Mouse (Mus musculus): ENCODE measurements at regions not wholly inside any gene's neighbourhood (a gene's known extent, or its start where the extent isn't known, plus 50 kb on each side); places are given as distances from the start of the nearest gene placed in this dataset.

DNA sequence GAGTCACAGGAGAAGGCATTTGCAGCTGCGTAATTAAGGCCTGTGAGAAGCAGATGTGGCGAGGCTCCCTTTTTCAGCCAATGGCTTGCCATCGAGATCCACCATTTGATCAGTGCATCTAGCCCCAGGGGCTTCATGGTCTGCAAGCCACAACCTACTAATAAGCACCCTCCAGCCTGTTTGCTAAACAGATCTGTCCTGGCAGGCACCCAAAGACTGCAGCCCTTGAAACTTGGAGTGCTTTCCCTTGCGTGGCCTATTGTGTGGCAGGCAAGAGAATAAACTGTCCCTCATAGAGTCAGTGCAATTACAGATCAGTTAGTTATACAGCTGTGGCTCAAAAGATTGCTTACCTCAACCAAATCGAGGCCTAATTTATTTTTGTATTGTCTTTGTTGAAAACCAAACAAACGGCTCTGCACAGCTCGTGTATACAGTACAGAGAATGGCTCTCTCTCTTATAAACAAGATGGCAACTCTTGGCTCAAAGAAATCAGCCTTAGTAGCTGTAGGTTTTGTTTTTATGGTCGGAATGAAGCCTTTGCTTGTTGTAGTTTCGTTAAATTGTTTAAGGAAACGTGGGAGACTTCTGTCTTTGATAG lies 195.9 kb upstream of the Satb2 start:
- no peak for DNase-seq (ENCODE audit: low spot score in 2 of 2)

DNA sequence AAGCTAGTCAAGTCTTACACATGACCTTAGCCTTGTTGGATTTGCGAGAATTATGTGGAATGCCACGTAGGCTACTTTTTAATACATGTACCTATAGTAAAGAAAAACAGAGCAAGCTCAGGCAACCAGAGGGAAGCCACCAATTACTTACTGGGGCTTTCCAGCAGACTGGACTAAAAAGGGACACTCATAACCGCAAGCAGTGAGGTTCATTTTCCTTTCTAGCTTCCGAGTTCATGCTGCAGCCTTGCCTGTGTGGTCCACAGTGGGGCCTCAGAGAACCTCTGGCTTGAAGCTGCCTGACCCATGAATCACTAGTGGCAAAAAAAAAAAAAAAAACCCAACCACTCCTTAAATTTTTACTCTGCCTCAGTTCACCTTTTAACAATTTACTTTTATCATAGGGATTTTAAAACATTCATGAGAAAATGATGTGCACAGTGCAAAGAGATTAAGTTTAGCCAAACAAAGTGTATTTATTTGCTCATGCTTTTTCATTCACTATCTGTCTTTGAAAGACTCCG lies 188.6 kb upstream of the 1700066M21Rik start:
- DNase-seq (ENCODE audit: low spot score in 2 of 2), result no peak

DNA sequence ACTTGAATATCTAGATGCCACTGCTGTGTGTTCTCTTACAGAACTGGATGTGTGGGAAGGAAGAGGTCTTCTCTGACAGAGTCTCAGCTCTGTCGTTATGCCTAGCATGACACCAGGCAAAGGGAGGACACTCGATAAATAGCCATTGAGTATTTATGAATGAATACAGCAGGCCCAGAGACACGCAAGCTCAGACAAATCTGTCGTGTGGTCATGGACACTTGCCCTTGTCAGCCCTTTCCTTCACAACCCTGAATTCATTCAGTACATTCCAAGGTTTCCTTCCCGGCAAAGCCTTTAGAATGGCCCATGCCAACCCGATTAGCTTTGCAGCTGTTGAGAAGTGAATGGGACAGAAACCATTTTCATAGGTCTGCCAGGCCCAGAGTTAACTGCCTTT lies 176.1 kb upstream of the 1700066M21Rik start:
- DNase-seq (ENCODE audit: low spot score in 2 of 2), result no peak

DNA sequence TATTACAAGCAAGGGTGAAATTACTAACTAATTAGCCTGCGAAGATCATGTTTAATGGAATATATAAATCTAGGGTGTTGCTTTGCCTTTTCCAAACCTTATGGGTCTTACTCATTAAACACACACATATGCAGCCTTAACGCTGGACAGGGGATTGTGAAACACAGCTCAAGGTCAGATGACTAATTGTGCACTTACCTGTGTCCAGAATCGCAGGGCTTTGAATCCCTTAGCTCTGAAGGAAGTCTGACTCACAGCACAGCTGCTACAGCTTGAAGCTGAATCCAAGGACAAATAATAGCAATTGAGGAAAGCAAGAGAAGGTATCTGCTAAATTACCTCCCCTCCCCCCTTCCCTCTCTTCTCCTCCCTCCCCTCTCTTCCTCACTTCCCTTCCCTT lies 173.1 kb upstream of the 1700066M21Rik start:
- DNase-seq (ENCODE audit: low spot score in 2 of 2), result no peak

DNA sequence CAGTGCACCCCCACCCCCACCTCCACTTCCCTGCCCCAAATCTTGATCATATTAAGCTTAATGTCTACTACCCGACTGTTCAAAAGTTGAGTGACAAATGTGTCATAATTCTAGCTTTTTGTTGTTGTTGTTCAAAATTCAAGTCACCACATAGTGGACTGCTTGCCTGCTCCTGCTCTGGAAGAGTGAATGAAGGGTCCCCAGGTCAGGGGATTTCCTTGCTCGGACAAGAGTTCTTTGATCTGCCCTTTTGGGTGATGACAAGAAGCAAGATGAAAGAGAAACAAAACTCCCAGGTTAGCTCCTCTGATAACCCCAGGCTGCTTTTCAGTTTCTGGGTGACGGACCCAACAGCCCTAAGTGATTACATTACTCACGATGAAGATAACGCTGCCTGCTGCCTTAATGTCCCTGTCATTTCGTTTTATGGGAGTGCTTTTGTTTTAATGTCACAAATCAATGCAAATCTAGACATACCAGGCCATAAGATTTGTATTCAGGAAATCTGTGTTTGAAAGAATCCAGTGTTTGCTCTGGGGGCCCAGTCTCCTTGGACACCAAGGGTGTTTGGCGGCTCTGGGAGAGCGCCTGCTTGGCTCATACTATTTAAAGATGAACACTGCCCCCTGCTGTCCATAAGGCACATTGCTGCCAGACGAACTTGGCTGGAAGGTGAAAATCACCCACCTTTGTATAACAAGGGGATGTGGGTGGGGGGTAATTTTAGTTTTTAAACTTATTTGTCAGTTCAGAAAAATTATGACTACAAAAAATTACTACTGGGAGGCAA lies 172.0 kb upstream of the 1700066M21Rik start:
- DNase-seq (ENCODE audit: low spot score in 2 of 2), result peak in 1 of 2 experiments; percentile 37

- no peak for DNase-seq (ENCODE audit: low spot score in 2 of 2)
Measured at GRCm38 (mm10) chr1:57206496-57206895, 170.9 kb upstream of the 1700066M21Rik start.

GRCm38 (mm10) chr1:57206944-57207343 lies 170.5 kb upstream of the 1700066M21Rik start:
- DNase-seq (ENCODE audit: low spot score in 2 of 2), result no peak

GRCm38 (mm10) chr1:57208415-57208814 lies 169.0 kb upstream of the 1700066M21Rik start:
- DNase-seq (ENCODE audit: low spot score in 2 of 2), result no peak

- no peak for DNase-seq (ENCODE audit: low spot score in 2 of 2)
Measured at GRCm38 (mm10) chr1:57209281-57209680, 168.1 kb upstream of the 1700066M21Rik start.

DNA sequence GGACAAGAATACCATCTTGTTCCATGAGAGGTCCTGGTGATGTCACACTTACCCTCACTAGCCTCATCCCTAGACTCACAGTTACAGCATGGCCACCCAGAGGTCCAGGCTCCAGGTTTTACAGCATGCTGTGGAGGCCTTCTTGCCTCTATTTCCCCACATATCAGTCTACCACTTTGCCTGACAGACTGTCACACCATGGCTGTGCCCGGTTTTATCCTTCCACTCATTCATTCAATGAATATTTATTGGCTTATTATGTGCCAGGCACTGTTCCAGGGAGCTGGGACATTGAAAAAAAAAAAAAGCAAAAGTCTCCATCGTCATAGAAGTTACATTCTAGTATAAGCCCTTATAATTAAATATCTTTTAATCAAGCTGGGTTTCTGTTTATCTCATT lies 166.4 kb upstream of the 1700066M21Rik start:
- no peak for DNase-seq (ENCODE audit: low spot score in 2 of 2)

DNA sequence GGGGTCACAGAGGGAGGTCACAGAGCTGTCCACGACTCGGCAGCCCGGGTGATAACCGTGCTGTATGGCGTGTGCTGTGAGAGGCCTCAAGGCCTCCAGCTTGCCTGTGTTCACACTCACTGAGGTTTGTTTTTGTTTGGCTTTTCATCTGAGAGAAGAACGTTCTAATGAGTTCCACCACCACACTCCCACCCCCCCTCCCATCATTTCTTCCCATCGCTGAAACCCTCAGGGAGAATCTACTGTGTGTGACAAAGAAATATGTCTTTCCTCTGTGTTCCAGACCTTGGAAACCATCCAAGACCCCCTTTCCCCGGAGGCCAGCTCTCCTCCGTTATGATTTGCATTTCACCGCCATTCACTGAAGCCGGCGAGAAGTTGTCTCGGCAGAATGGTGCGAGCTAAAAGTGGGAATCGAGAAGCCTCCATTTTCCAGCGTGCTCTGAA lies 164.0 kb upstream of the 1700066M21Rik start:
- DNase-seq (ENCODE audit: low spot score in 2 of 2), result no peak

GRCm38 (mm10) chr1:57214266-57214665 lies 163.2 kb upstream of the 1700066M21Rik start:
- DNase-seq (ENCODE audit: low spot score in 2 of 2), result no peak

DNA sequence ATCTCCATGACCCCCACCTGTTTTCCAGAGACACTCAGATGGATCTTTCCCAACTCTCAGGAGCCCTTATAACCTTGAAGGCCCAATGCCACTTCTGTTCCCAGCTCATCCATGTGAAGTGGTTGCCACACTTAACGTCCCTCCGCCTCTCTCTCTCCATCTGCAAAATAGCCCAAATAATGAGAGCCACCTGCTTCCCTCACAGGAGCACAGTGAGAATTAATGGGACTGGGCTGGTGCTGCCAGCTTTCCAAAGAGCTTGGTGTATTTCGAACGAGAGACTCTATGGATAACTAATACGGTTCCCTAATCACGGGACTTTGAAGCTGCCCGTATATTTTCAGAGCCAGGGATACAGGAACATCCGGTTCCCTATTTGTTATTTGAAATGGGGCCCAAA lies 159.8 kb upstream of the 1700066M21Rik start:
- DNase-seq (ENCODE audit: low spot score in 2 of 2), result no peak

DNA sequence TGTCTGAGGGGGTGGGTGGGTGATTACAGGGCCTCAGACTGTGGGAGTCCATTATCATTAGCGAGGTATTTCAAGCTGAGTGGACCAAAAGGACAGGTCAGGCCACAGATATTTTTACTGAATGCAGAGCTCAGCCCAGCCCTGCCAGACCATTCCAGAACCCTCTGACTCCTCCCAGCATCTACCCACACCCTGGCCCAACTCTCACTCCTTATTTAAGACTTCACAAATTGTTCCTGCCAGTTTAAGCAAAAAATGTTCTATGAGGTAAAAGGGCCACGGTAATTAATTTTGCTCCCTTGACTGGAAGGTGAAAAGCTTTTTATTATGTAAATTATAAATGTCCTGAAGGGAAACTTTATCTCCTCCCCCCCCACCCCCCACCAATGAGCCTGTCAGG lies 159.3 kb upstream of the 1700066M21Rik start:
- no peak for DNase-seq (ENCODE audit: low spot score in 2 of 2)

DNA sequence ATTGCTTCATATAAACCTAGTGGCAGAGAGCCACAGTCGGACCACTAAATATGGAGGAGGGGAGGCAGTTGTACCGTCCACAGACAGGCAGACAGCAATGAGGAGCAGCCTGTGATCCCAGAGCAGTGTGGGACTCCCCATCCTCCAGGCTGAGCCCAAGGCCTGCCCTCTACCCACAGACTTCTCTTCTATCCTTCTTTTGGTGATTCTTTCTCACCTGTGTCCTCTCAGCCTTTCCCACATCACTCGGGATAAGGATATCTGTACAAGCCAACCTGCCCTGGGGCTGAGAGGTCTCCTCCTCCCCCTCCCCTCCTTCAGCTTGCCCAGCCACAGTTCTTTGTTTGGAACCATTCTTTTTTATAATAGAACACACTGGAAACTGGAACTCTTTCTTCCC lies 158.8 kb upstream of the 1700066M21Rik start:
- no peak for DNase-seq (ENCODE audit: low spot score in 2 of 2)

- DNase-seq (ENCODE audit: low spot score in 2 of 2), result no peak
Measured at GRCm38 (mm10) chr1:57224425-57225104, 152.9 kb upstream of the 1700066M21Rik start.

GRCm38 (mm10) chr1:57243607-57244408 lies 133.6 kb upstream of the 1700066M21Rik start:
- no peak for DNase-seq (ENCODE audit: low spot score in 2 of 2)

GRCm38 (mm10) chr1:57259626-57260025 lies 117.8 kb upstream of the 1700066M21Rik start:
- no peak for DNase-seq (ENCODE audit: low spot score in 2 of 2)

DNA sequence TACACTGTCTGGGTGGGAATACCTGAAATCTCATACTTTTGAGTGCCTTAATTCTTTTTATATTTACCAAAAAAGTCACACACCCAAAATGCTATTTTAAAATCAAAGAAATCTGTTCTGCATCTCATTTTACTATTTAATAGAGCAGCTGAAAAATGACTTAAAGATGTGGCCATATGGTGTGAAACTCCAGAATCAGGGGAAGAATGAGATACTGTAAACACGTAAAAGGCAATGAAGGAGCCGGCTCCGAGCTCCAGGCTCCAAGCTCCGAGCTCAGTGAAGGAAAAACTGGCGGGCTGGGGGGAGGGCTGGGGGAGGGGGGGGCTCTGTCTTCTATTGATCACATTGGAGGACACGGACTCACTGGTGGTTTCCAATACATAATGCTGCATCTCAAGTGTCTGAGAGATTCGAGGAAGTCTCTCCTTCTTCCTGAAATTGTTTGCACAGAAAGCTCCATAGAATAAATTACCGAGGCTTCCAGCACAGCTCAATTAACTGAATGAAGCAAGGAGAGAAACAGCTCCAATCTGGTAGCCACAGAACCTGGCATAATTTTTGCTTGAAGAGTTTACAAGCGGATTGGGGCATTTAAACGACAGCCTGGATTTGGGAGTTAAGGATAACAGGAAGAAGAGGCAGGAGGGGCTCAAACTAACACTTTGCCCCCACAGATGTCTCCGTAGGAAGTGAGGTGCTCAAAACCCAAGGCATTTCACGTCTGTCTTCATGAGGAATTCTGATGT lies 112.2 kb upstream of the 1700066M21Rik start:
- no peak for DNase-seq (ENCODE audit: low spot score in 2 of 2)

DNA sequence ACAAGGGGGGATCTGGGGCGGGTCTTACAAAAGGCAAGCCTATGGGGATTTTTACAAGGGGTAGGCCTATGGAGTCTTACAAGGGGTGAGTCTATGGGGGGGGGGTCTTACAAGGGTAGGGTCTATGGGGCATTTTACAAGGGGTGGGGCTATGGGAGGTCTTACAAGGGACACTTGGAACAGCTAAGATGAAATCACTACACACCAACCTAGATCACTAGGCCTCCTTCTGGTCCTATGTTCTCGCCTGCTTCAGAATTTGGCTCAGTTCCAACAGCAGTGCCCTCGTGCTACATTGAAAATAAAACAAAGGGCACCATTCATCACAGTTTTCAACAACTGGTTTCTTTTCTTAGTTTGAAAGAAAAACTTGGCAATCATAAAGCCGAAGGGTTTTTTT lies 110.7 kb upstream of the 1700066M21Rik start:
- no peak for DNase-seq (ENCODE audit: low spot score in 2 of 2)

All from adrenal gland, postnatal 4 days (tissue).